Mouse (Mus musculus) megakaryocyte, embryonic 14.5 days (primary cell): ENCODE results near the gene Csnk1g2.

ENCODE experiments used
- FLI1 ChIP-seq: IDR thresholded peaks from 2 replicates; pipeline ENCODE4 v1.6.1; 2012; ENCODE audit warnings: low read length, inconsistent platforms, mixed read lengths
- GATA1 ChIP-seq: IDR thresholded peaks from 3 replicates; pipeline ENCODE4 v1.6.1; 2012; ENCODE audit warnings: mixed read lengths, low read length, inconsistent platforms, borderline replicate concordance

DNA sequence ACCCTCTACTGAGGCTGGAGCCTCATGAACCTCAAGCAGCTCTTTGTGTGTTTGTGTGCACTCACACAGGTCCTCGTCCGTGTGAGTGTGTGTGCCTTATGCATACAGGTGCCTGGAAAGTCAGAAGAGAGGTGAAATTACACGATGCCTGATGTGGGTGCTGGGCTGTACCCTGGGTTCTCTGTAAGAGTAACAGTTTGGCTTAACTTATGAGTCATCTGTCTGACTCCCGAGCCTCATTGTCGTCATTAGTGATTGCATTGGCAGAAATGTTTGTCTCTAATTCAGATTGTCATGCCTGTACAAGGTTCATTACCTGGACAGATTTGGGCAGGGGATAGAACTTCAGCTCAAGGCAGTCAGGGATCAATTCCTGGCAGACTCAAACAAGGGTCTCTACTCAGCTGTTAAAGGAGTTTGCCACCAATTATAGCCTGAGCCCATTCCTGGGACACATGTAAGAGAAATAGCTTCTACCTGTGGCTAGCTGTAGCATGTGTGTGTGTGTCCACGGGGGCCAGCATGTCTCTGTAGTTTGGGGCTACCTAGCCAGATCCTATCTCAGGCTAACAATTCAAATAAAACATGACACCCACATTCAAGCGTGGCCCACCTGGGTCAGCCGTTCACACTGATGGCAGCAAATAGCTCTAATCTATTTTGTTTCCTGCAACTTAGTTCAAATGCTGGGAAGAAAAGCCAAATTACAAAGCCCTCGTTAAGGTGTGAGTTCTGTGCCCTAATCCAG, 54.7 kb downstream of the Csnk1g2 start:
- no peak for TF ChIP-seq GATA1
- no peak for TF ChIP-seq FLI1
